Mouse (Mus musculus) spleen, adult 10 weeks (tissue): ENCODE measurements around the gene Shisa5. TPM values are rescaled to one million over a fixed set of nuclear protein-coding genes. Genes with fewer than 3 reads are reported as not detected.

ENCODE experiments used
- polyA plus RNA-seq: library from polyadenylated mRNA; stranded (reverse); fragments of 350-450 nt; fragmentation: Illumina TruSeq; extraction: RNeasy Lipid Tissue Mini Kit (QIAGEN cat#74804); gene quantifications from one replicate; pipeline ENCODE4 v1.2.3, GENCODE M21; 2015; ENCODE audit warnings: low replicate concordance; ENCODE audit not compliant: insufficient read depth

Shisa5 gene
- 1,299 TPM for polyA plus RNA-seq

DNA sequence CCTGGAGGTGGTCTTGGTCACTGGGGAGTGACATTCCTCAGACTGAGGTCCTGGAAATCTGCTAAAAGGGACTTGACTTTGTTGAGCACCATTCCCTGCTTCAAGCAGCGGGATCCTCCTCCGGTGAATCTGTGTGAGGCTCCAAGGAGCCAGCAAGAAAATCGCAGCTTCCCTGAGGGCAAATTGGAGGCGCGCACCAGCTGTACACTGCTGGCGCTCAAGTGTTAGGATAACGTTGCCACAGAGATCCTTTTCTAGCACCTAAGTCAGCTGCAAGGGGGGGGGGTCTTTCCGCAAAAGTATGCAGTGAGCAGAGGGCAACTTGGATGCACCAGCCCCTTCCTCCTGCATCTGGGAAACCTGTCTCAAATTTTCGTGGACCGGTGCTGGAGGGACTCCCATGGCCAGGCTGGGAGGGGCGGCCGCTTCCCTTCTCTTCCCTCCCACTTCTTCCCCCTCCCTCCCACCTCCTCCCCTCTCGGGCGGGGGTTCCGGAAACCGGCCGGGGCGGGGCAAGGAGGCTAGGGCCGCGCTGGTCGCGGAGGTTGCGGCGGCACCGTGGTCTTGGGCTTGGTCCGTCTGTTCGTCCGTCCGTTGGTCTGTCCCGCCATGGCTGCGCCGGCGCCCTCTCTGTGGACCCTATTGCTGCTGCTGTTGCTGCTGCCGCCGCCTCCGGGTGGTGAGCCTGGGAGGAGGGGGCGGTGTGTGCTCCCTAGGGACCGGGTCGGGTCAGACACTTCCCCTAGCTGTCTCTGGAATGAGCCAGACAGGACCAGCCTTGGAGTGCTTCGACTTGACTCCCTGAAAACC, at the start of gene Shisa5:
Shisa5 (plus strand) TSS at position 480 of the 810 bp plus-strand sequence.

DNA sequence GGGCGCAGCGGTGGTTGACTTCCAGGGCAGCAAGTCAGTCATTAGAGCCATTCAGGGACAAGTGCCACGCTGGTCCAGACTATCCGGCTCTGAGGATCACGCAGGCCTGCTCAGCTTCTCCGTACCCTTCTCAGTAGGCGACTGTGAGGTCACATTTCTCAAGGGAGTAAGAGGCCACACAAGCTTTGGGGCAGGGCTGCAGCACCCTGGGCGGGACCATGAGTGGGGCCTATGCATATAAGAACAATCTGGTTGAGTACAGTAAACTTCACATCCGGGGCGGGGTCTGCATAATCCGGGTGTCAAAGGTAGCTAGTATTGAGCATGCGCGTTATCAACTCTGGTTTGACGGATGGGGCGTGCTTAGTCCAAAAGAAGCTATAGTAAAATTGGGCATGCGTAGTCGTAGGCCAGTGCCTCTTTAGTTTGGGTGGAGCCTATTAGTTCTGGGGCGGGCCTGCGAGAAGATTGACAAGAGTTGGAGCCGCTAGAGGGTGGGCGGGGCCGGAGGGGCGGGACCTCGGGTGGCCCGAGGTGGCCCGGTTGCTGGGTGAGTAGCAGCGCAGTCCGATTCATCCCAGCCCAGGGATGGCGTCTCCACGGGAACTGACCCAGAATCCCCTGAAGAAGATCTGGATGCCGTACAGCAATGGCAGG, 46.8 kb upstream of the Shisa5 start, which contains the start of gene Pfkfb4:
Pfkfb4 (plus strand) TSS at position 351 of the 657 bp plus-strand sequence.

DNA sequence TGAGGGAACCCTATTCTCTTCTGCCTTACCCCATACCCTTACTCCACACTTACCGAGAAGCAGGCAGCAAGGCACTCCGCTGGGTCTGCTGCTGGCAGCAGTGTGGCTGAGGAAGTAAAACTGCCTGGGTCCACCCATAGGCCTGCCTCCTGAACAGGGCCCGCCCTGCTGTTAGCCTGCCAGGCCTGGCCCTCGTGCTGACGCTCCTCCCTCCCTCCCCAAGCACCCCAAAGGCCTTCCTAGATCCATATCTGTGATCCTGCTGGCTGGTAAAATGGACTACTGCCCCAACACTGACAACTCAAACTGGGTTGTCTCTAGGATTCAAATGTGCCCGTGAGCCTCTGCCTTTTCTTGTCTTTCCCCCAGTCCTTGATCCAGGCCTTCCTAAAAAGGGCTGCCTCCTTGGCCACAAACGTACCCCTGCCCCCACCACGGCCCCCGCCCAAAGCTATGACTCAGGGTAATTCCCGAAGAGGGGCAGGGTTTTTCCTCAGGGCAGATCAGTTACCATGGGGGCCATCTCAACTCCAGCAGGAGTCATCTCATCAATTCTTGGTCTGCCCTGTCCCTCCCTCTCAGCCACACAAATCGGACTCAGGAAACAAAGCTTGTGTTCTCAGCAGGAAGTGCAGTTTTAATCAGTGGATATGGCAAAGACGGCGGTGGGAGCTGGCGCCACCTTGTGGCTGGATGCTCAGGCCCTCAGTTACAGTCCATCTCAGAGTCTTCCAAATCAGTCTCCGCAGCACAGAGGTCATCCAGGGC, 21.0 kb downstream of the Shisa5 start, which contains the start of gene Trex1:
Trex1 (minus strand) TSS at position 599 of the 768 bp plus-strand sequence.

DNA sequence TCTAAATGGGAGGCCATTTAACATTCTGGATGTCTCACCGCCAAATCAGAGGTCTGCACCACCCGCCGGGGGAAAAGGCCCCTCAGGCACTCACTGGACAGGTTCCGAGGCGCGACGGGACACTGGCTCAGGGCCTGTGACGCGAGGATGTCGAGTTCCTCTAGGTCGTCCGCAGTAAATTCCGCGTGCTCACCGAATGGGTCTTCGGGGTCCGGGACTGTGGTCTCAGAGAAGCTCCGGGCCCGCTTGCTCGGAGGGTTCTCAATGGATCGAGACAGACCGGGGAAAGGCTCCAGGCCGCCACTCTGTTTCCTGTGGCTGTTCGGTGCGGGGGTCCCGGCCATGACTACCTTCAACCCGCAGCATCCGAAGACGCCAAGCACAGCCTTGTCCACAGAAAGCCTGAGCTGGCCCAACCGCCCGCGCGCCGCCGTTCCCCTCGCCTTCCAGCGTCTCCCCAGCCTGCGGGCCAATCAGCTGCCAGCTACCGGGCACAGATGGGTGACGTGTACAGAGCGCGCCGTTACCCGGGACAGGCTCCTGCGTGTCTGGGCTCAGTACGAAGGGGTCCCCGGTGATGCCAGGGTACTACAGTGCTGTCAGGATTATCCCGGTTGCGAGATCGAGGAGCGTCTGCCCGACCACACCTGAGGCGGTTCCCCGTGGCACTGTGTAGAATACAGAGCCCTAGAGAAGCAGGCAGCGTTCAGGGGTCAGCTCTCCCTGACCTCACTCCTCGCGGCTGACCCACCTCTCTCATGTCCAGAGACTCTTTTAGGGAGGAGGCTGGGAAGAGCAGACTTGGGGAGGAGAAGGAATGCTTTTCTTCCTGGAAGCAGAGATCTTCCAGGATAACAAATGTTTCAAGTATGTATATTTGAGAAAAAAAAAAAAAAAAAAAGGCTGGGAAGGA, 35.6 kb downstream of the Shisa5 start, which contains the start of gene Atrip:
Atrip (minus strand) TSS at position 464 of the 913 bp plus-strand sequence.

DNA sequence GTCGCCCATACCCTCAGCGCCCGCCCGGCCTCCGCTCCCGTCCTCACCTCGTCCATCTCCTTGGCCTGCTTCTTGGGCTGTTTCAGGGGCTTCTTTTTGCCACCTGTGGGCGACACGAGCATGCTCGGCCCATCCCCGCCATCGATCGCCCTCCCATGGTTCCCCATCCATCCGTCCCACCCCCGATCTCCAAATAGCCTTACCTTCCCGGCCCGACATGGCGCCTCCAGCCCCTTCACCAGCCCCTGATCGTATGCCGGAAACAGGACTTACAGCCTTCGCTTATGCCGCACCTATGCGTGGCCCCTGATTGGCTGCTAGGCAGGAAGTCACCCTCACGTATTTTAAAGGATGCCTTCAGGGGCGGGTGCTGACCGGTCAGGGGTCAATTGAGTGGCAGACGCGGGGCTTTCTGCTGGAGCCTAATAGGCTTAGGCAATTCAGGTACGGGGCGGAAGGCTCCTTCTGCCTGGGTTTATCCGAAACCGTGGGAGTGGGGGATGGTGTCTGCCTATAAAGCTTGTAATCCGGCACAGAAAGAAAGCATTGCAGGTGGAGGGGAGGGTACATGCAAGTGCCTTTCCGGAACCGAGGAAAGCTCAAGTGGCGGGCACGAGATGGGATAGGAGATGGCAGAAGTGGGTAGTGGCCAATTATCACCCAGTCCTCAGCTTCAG, 43.9 kb downstream of the Shisa5 start, which contains the start of the genes Ccdc51 and Tma7:
Ccdc51 (plus strand) TSS at position 370 of the 677 bp plus-strand sequence.
Tma7 (minus strand) TSS at position 464 of the 677 bp plus-strand sequence.

DNA sequence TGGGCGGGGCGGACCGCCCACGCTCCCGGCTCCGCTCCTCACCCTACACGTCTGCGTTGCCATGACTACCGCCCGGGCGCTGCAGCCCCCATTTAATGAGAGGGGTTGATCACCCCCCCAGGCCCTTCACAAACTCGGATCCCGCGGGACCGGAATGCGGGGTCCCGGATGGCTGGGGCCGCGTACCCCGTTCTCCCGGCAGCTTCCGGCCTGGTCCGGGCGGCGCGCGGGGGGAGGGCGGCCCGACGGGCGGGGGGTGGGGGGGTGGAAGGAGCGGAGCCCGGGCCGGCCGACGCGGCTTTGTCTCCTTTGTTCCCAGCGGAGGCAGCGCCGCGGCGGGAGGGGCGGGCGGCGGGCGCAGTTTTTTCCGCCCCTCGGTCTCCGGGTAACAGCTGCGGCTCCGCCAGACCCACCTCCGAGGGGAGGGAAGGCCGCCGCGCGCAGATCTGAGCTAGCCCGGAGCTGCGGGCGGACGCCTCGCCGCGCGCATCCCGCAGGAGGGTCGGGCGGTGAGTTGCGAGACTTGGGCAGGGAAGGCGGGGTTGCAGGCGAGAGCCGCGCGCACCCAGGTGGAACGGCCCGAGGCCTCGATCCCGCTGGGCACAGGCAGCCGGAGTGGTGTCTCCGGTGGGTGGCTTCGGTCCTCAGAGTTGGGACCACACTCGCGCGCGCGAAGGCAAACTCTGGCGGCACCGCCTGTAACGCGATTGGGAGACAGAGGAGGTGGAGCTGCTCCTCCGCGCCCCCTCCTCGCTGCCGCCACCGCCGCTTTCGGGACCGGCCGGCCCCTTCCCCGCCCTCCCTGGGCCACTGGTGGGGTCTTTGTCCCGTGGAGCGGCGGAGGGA, 57.0 kb downstream of the Shisa5 start, which contains the start of gene Plxnb1:
Plxnb1 (plus strand) TSS at position 253 of the 846 bp plus-strand sequence.

Other genes starting within 250 kb of the Shisa5 start
- gene Nckipsd, start 230.2 kb upstream of the Shisa5 start, polyA plus RNA-seq = 8.2 TPM
- gene Celsr3, start 212.2 kb upstream of the Shisa5 start, polyA plus RNA-seq = 0.04 TPM
- 6.4 TPM for gene Slc26a6, start 185.3 kb upstream of the Shisa5 start, polyA plus RNA-seq
- not detected for gene Tmem89, start 123.9 kb upstream of the Shisa5 start, polyA plus RNA-seq
- 139 TPM for gene Uqcrc1, start 101.9 kb upstream of the Shisa5 start, polyA plus RNA-seq
- 13.0 TPM for gene Col7a1, start 85.0 kb upstream of the Shisa5 start, polyA plus RNA-seq
- 1.2 TPM for gene Ucn2, start 52.6 kb upstream of the Shisa5 start, polyA plus RNA-seq
- gene Pfkfb4, start 46.8 kb upstream of the Shisa5 start, polyA plus RNA-seq = 11.2 TPM
- gene Trex1, start 21.2 kb downstream of the Shisa5 start, polyA plus RNA-seq = 5.6 TPM
- gene Atrip, start 35.6 kb downstream of the Shisa5 start, polyA plus RNA-seq = 11.2 TPM
- 5.3 TPM for gene Ccdc51, start 43.9 kb downstream of the Shisa5 start, polyA plus RNA-seq
- gene Tma7, start 44.0 kb downstream of the Shisa5 start, polyA plus RNA-seq = 476 TPM
- 5.2 TPM for gene Plxnb1, start 56.8 kb downstream of the Shisa5 start, polyA plus RNA-seq
- not detected for gene Fbxw21, start 123.5 kb downstream of the Shisa5 start, polyA plus RNA-seq
- gene Fbxw13, start 157.4 kb downstream of the Shisa5 start, polyA plus RNA-seq = 1.9 TPM
- gene Fbxw20, start 196.2 kb downstream of the Shisa5 start, polyA plus RNA-seq = not detected
- gene Fbxw14, start 249.1 kb downstream of the Shisa5 start, polyA plus RNA-seq = not detected